Mouse (Mus musculus): ENCODE data around the gene Clock. TPM values are rescaled to one million over a fixed set of nuclear protein-coding genes. Genes with fewer than 3 reads are reported as not detected.

Clock gene
- total and polyA plus RNA-seq, 2 experiments from 2014 or later: 11.6 to 25.1 TPM

DNA sequence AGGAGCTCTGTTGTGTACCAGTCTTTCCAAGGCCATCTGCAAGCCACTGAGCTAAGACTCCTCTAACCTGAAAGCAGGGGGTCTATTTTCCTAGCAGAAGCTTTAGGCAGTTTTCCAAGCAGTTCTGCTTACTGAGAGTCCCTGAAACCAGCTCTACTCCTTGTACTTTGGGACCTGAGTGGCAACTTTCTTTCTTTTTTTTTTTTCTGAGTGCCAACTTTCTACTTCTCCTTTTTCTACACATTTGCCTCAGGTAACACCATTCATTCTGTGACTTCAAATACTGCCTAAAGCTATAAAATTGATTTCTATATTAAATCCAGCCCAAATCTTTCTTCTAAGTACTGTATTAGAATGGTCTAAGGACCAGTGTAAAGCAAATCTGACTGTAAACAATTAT is 58.1 kb downstream of the Clock start:
- Histone ChIP-seq H3K4me2 (ENCODE audit: low read depth, low read length, poor library complexity, severe bottlenecking) (no peak overlapping the region), H3K4me3 (ENCODE audit: low read depth, low read length) (no peak overlapping the region), H3K9me3 (ENCODE audit: low read length) (no peaks in the 10 kb centered on the region), H3K9ac (replicated peaks; ENCODE audit: low read length, poor library complexity, severe bottlenecking) (no peak overlapping the region), H3K27me3 (ENCODE audit: insufficient read depth, low read length) (no peaks in the 10 kb centered on the region), H3K27ac (ENCODE audit: low read depth, low read length) (no peak overlapping the region), H3K4me1 (ENCODE audit: insufficient read depth, low read length) (no peaks in the 10 kb centered on the region), H3K36me3 (ENCODE audit: insufficient read depth, low read length) (peaks cover 9% of the 10 kb centered on the region; the same call in 1 of the 2 replicates)
- ATAC-seq (ENCODE audit: low FRiP score): no peak
- TF ChIP-seq CTCF (IDR thresholded peaks at IDR 0.05): no peak
- no peak for DNase-seq (ENCODE audit: low spot score)

DNA sequence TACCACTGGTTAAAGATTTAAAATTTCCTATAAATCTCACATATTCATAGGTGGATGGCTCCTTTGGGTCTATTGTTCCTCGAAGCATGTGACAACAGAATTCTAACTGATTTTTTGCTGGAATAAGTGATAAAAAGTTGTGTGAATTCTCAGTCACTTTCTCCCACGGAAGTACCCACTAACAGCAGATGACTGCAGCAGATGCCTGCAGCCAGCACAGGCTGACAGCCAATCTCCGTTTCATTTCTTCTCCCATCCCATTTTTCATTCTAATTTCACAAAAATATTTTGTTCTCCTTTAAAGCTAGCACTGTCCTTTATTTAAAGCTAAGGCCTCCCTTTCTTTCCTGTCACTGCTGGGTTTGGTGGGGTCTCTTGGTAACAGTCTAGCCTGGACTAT is 59.2 kb downstream of the Clock start:
- H3K27ac ChIP-seq (ENCODE audit: low read depth, low read length): no peak overlapping the region
- H3K4me1 ChIP-seq (ENCODE audit: insufficient read depth, low read length): no peaks in the 10 kb centered on the region
- ATAC-seq (ENCODE audit: low FRiP score) (no peak), DNase-seq (ENCODE audit: low spot score) (no peak)
- no peak overlapping the region for H3K4me2 ChIP-seq (ENCODE audit: low read depth, low read length, poor library complexity, severe bottlenecking)
- H3K4me3 ChIP-seq (ENCODE audit: low read depth, low read length): no peak overlapping the region
- no peaks in the 10 kb centered on the region for H3K27me3 ChIP-seq (ENCODE audit: insufficient read depth, low read length)
- WGBS: 95% methylated on average over 3 of the region's 3 CpGs
- no peak for TF ChIP-seq CTCF (IDR thresholded peaks at IDR 0.05)
- no peak overlapping the region for H3K9ac ChIP-seq (replicated peaks; ENCODE audit: low read length, poor library complexity, severe bottlenecking)
- H3K36me3 ChIP-seq (ENCODE audit: insufficient read depth, low read length): peaks cover 9% of the 10 kb centered on the region; the same call in 1 of the 2 replicates
- no peaks in the 10 kb centered on the region for H3K9me3 ChIP-seq (ENCODE audit: low read length)

DNA sequence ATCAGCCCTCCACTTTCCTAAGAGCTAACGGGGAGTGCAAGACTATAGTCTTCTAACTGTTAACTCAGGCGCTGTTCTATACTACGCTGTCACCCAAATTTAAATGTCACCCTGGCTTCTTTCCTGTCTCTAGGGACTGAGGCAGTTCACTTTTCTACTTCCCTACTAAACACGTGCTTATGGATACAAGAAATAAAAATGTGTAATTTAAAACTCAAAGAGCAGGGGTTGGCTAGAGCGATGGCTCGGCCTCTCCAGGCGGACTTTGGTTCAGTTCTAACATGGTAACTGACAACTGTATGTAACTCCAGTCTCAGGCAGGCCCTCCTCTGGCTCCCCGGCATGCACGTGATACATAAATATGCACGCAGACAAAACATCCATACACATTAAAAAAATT is 60.2 kb downstream of the Clock start:
- no peaks in the 10 kb centered on the region for H3K4me1 ChIP-seq (ENCODE audit: insufficient read depth, low read length)
- no peak overlapping the region for H3K4me3 ChIP-seq (ENCODE audit: low read depth, low read length)
- 96% methylated on average over 10 of the region's 10 CpGs for WGBS
- DNase-seq (ENCODE audit: low spot score) (no peak), ATAC-seq (ENCODE audit: low FRiP score) (no peak)
- no peak overlapping the region for H3K9ac ChIP-seq (replicated peaks; ENCODE audit: low read length, poor library complexity, severe bottlenecking)
- peaks cover 18% of the 10 kb centered on the region for H3K36me3 ChIP-seq (ENCODE audit: insufficient read depth, low read length)
- H3K27me3 ChIP-seq (ENCODE audit: insufficient read depth, low read length): no peaks in the 10 kb centered on the region
- H3K27ac ChIP-seq (ENCODE audit: low read depth, low read length): no peak overlapping the region
- no peak overlapping the region for H3K4me2 ChIP-seq (ENCODE audit: low read depth, low read length, poor library complexity, severe bottlenecking)
- no peak for TF ChIP-seq CTCF (IDR thresholded peaks at IDR 0.05)
- H3K9me3 ChIP-seq (ENCODE audit: low read length): no peaks in the 10 kb centered on the region

DNA sequence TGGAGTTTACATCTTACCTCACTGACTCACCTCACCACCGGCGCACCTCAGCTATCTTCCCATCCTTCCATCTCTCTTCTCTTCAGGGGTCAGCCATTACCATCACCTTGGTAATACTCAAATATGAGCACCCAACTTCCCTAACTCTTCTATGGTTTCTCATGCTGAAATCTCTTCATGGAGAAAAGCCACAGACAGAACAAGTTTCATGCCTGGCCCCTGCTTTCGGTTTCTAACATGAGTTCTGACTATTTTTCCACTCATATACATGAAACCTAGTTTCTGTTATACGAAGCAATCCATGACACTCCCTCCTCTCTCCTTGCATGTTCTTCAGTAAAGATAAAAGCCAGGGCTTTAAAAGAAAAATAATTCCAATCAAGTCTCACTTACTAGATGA is 60.7 kb downstream of the Clock start:
- no peak overlapping the region for H3K4me3 ChIP-seq (ENCODE audit: low read depth, low read length)
- no peak for DNase-seq (ENCODE audit: low spot score)
- no peak for TF ChIP-seq CTCF (IDR thresholded peaks at IDR 0.05)
- H3K9ac ChIP-seq (replicated peaks; ENCODE audit: low read length, poor library complexity, severe bottlenecking): no peak overlapping the region
- H3K27ac ChIP-seq (ENCODE audit: low read depth, low read length): no peak overlapping the region
- no peak overlapping the region for H3K4me2 ChIP-seq (ENCODE audit: low read depth, low read length, poor library complexity, severe bottlenecking)
- 98% methylated on average over 4 of the region's 4 CpGs for WGBS
- no peaks in the 10 kb centered on the region for H3K4me1 ChIP-seq (ENCODE audit: insufficient read depth, low read length)
- H3K9me3 ChIP-seq (ENCODE audit: low read length): no peaks in the 10 kb centered on the region
- H3K27me3 ChIP-seq (ENCODE audit: insufficient read depth, low read length): no peaks in the 10 kb centered on the region
- peaks cover 19% of the 10 kb centered on the region for H3K36me3 ChIP-seq (ENCODE audit: insufficient read depth, low read length)
- no peak for ATAC-seq (ENCODE audit: low FRiP score)

DNA sequence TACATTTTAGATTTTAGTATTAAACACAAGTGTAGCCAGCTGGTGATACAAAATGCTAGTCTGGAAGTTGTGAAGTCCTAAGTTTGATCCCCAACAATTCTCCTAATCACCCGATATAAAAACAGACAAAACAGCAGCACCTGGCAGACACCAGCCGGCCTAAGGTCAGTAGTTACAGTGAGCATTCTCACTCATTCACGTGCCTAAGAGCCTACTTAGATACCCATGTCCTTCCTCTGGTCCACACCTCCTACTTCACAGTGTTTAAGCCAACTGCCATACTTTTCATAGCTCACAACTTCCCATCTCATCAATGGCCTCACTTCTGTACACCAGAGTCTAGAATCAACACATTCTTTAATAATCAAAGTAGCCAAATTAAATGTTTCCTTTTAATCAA is 61.3 kb downstream of the Clock start:
- no peak for TF ChIP-seq CTCF (IDR thresholded peaks at IDR 0.05)
- ATAC-seq (ENCODE audit: low FRiP score): no peak
- Histone ChIP-seq H3K9me3 (ENCODE audit: low read length) (no peaks in the 10 kb centered on the region), H3K4me2 (ENCODE audit: low read depth, low read length, poor library complexity, severe bottlenecking) (no peak overlapping the region), H3K4me3 (ENCODE audit: low read depth, low read length) (no peak overlapping the region), H3K4me1 (ENCODE audit: insufficient read depth, low read length) (no peaks in the 10 kb centered on the region), H3K27me3 (ENCODE audit: insufficient read depth, low read length) (no peaks in the 10 kb centered on the region), H3K9ac (replicated peaks; ENCODE audit: low read length, poor library complexity, severe bottlenecking) (no peak overlapping the region), H3K27ac (ENCODE audit: low read depth, low read length) (no peak overlapping the region), H3K36me3 (ENCODE audit: insufficient read depth, low read length) (peaks cover 19% of the 10 kb centered on the region)
- WGBS: 89% methylated on average over 3 of the region's 3 CpGs
- DNase-seq (ENCODE audit: low spot score): no peak

DNA sequence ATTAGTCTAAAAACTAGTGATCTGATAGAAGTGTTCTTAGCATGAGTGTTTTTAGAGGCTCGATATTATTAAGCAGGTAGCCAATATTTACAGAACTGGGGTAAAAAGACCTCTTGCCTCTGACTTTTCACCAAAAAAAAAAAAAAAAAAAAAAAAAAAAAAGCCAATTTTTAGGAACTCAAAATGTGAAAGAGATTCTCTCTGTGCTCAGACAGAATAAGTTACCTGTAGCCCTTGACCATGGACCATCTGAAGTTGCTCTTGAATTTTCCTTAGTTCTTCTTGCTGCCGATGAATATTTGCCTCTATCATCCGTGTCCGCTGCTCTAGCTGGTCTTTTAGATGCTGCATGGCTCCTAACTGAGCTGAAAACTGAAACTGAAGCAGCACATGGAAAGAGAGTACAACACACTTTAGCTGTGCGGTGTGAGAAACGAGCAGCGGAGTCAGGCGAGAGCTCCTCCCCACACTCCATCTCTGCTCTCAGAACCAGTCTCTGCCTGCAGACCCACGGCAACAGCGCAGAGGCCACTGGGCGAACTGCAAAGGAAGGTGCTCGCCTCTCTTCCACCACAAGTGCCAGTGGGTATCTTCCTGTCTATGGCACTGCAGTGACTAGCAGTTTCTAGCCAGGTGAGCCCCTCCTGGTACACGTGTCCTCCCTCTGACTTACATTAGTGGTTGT is 73.3 kb downstream of the Clock start:
- Histone ChIP-seq H3K4me2 (ENCODE audit: low read depth, low read length, poor library complexity, severe bottlenecking) (no peak overlapping the region), H3K4me3 (ENCODE audit: low read depth, low read length) (no peak overlapping the region), H3K9ac (replicated peaks; ENCODE audit: low read length, poor library complexity, severe bottlenecking) (no peak overlapping the region), H3K9me3 (ENCODE audit: low read length) (no peaks in the 10 kb centered on the region), H3K36me3 (ENCODE audit: insufficient read depth, low read length) (peaks cover 30% of the 10 kb centered on the region), H3K27me3 (ENCODE audit: insufficient read depth, low read length) (no peaks in the 10 kb centered on the region), H3K27ac (ENCODE audit: low read depth, low read length) (no peak overlapping the region), H3K4me1 (ENCODE audit: insufficient read depth, low read length) (no peaks in the 10 kb centered on the region)
- TF ChIP-seq CTCF (IDR thresholded peaks at IDR 0.05): no peak
- ATAC-seq (ENCODE audit: low FRiP score) (no peak), DNase-seq (ENCODE audit: low spot score) (no peak)
- WGBS: 93% methylated on average over 13 of the region's 13 CpGs
